Mouse (Mus musculus) adrenal gland (tissue): ENCODE results near the gene Mdm2.
"Not testable (repeated sequence)": the region's sequence is repeated elsewhere in the genome, so short reads cannot be mapped to it uniquely, and the experiment has no call there.

ENCODE experiments used
- intact Hi-C: fragments of 180-260 bp; cut with DNase I; formaldehyde crosslinking; loops from one replicate; pipeline ENCODE4 v1.15.1; 2025

Gene Mdm2

GRCm38 (mm10) chr10:117749050-117749686, 38.6 kb upstream of the Mdm2 start:
- intact Hi-C loops = no loop called here

- intact Hi-C loops = no loop called here
Observed at GRCm38 (mm10) chr10:117748276-117749049, 37.9 kb upstream of the Mdm2 start.

DNA sequence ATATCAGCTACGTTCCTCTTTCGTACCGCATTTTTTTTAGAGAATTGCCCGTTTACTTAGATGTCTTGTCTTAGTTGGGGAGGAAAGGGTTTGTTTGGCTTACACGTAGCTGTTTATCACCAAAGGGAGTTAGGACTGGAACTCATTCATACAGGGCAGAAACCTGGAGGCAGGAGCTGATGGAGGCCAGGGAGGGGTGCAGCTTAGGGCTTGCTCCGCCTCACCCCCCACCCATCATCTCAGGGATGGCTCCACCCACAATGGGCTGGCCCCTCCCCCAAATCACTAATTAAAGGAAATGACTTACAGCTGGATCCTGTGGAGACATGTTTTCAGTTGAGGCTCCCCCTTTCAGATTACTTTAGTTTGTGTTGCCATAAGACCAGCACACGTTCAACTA, 37.2 kb upstream of the Mdm2 start:
- intact Hi-C loops = loop anchor here (2.0 kb wide), 1 partner anchor 45 kb away; the partner anchor contains the start of gene Nup107

GRCm38 (mm10) chr10:117746297-117746883, 35.8 kb upstream of the Mdm2 start, which contains the start of gene Slc35e3:
Gene Slc35e3 (minus strand): TSS chr10:117746365.
- intact Hi-C loops = loop anchor here (2.0 kb wide), 1 partner anchor 46 kb away; the partner anchor contains the start of gene Nup107

DNA sequence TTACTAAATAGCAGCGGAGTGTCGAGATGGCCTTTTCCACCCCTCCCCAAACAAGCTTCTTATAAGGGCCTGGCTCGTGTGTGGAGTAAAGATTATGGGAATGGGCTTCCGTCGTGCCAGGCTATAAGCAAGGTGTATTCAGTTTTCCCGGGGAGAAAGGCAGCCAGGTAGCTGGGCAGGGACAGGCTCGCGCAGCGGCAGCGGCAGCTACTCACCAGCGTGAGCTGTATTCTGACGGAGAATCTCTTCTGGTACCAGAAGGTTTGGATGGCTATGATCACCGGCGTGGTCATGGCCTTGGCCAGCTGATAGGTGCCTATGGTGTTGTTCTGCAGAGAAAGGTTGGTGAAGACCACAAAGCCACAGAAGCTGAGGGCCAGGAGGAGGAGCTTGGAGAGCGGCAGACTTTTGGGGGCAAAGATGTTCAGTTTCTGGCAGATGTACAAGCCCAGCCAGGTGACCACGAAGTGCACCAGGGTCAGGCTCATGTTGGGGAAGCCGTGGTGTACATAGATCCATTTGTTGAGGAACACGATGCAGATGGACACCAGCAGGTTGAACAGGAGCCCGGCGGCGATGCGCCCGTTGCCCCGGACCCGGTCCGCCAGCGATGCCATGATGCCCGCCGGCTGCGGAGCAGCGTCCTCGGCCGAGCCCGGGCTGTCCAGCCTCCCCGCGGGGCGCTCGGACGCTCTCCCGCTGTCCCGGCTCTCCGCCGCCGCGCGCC, 35.2 kb upstream of the Mdm2 start:
- intact Hi-C loops = loop anchor here (2.0 kb wide), 1 partner anchor 47 kb away; the partner anchor contains the start of gene Nup107

GRCm38 (mm10) chr10:117743917-117744316, 33.4 kb upstream of the Mdm2 start:
- intact Hi-C loops = no loop called here

DNA sequence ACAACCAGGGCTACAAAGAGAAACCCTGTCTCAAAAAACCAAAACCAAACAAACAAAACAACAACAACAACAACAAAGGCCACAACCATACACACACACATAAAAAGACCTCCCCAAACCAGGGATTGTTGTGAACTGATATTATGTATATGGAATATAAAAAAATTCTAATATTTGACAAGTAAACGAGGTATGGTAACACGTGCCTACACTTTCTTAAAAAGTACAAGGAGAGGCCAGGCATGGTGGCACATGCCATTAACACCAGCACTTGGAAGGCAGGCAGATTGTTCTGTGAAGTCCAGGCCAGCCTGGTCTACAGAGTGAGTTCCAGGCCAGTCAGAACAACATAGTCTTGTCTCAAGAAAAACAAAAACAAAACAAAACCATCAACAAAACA, 32.6 kb upstream of the Mdm2 start:
- intact Hi-C loops = no loop called here

DNA sequence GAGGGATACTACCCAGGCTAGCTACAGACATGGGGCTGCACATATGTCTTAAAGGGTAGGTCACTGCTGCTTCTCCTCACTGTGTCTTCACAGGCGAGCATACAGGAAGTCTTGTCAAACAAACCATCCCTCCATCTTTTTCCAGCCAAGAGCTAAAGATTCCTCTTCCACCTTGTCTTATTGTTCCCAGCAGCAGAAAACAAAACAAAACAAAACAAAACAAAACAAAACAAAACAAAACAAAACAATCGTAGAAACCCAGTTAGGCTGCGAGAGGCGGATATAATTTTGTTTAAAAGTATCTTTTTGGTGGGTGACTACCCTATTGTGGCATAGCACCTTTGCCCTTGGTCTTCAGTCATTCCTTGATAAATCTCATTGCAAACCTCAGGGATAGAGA, 32.1 kb upstream of the Mdm2 start:
- intact Hi-C loops = no loop called here

- intact Hi-C loops = no loop called here
Observed at GRCm38 (mm10) chr10:117741698-117742475, 31.3 kb upstream of the Mdm2 start.

- intact Hi-C loops = no loop called here
Observed at GRCm38 (mm10) chr10:117740921-117741320, 30.4 kb upstream of the Mdm2 start.

- intact Hi-C loops = no loop called here
Observed at GRCm38 (mm10) chr10:117740171-117740570, 29.6 kb upstream of the Mdm2 start.

DNA sequence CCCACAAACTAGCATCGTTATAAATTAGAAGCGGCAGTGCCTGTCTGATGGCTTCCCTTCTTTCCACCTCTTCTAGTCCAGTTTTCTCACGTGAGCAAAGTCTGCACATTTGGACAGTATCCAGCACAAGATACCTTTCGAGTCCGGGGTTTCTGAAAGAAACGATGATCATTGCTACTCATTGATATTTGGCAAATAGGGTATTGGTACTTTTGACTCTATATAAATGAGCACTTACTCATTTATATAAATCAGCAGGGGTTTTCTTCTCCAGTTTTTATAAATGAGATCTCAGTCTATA, 29.0 kb upstream of the Mdm2 start:
- intact Hi-C loops = no loop called here

GRCm38 (mm10) chr10:117738928-117739647, 28.5 kb upstream of the Mdm2 start:
- intact Hi-C loops = no loop called here

- intact Hi-C loops = no loop called here
Observed at GRCm38 (mm10) chr10:117738140-117738921, 27.8 kb upstream of the Mdm2 start.

GRCm38 (mm10) chr10:117737498-117737897, 26.9 kb upstream of the Mdm2 start:
- intact Hi-C loops = not testable (repeated sequence)

DNA sequence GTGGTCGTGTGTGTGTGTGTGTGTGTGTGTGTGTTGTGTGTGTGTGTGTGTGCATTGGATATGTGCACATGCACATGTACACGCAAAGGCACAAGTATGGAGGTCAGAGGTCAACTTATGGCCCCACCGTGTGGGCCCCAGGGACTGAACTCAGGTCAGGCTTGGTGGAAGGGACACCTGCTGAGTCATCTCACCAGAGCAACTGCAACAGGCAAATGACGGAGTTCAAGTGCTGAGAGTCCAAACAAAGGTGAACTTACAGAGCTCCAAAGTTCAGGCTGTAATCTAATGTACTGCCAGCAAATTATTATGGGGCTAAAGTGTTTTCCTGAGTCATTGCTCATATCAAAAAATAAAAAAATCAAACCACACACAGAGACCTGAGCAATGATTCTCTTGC, 26.5 kb upstream of the Mdm2 start:
- intact Hi-C loops = no loop called here

GRCm38 (mm10) chr10:117736573-117736972, 26.0 kb upstream of the Mdm2 start:
- intact Hi-C loops = no loop called here

DNA sequence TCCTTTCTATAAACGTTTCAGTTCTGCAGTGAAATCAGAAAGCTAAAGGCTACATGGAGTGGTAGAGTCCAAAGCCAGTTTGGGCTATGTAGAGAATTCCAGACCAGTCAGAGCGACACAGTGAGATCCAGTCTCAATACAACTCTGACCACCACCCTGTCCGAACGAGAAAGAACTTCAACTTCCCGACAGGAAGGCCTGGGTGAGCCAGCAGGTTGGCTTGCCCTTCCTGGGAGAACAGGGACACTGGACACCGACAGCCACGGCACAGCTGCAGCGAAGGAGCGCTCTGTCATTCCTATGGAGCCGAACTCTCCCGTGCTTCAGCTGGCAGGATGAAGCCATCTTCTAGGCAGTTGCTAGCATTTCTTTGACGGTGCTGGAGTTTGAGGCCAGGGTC, 24.8 kb upstream of the Mdm2 start:
- intact Hi-C loops = not testable (repeated sequence)

DNA sequence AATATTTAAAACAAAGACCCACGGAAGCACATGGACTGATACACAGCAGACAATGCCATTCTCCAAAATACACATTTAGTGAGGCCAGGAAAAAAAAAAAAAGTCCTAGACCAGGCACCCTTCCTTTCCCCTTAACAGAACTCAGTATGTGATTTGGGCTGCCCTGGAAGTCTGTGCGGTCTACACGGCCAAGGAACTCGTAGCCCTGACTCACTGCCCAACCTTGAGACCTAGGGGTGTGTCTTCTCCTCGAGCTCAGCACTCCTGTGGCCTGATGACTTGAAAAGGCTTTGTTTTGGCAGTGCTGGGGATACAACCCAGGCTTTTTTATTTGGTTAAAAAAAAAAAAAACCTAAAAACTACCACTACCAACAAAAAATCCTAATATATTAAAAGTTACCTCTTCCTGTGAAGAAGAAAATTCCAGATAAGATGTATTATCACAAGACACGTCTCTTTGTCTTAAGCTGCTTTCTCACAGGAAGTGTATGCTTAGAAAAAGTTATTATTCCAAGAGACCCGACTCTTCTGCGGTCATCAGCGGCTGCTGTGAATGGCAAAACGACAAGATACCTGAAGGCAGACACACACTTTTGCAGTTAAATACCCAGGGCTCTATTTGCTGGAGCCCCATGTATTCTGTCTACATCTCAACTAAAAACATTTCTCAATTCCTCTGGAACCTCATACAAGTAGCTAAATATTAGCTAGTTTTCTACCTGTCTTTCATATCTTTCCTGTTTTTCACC, 23.7 kb upstream of the Mdm2 start:
- intact Hi-C loops = not testable (repeated sequence)
